Mouse (Mus musculus) ovary, postnatal 10 days (tissue): Measurements from ENCODE around the gene Zic4.

ENCODE experiments used
- DNase-seq: peaks from one replicate; pipeline ENCODE4 v3.0.0; 2022; ENCODE audit warnings: low spot score

Zic4 gene

DNA sequence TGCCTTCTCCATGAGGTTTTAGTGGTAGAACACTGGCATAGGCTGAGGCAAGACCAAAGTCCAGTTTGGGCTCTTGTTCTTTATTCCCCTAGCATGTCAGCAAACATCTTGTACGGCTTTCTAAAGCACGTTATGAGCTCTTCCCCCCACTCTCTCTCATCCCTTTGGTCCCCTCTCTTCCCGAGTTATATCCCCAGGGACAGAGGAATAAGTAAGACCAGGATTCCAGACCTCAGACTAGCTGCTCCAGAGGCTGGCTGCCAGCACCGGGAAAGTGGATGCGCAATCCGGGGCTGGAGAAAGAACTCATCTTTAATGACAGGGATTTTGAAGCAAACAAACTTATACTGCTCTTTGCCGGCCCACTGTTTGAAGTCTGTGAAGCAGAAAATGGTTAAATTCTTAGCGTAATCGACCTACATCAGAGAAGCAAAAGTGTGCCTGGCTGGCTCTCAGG is 18.3 kb downstream of the Zic4 start:
- DNase-seq, result no peak

DNA sequence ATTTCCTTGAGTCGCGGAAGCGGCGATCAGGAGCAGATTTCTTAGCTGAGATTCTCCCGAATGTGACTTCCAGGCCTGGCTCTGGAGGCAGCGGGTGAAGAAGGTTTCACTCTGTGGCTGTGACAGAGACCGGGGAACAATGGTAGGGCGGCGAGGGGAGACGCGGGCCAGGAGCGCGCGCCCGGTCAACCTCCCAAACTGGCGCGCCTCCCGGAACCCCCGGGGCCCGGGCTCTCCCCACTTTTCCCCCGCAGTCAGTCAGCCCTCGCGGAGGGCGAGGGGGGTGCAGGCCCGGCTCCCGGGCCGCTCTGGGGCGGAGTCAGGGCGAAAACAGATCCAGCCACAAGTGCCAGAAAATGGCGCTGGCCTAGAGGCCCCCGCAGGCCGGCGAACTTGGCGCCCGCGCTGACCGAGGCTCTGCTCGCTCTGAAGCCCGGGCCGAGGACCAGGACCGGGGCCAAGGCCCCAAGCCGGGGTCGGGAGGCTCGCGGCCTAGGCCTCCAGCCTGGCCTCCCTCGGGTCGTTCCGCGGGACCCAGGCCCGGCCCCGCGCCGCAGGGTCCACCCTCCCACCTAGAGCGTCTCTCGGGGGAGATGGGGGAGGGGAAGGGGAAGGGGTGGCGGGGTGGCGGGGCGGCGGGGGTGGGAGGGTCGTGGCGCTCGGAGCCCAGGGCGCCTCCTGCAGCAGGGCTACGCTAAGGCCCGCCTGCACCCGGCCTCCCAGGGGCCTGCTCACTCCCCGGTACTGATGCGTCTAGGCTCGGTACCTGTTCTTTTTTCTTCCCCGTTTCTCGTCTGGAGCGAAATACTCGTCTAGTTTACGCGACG is 19.3 kb downstream of the Zic4 start:
- DNase-seq, result no peak

DNA sequence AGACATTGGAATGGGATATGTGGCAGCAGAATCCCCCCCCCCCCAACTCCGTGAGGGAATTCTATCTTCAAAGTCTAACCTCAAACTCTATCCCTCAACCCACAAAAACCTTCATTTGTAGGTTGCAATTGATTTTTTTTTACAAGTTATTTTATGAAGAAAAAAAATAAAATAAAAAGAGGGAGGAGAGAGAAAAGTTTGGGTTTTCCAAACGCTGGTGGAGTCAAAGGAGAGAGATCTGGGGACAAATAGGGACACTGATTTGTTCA is 19.8 kb downstream of the Zic4 start:
- no peak for DNase-seq

DNA sequence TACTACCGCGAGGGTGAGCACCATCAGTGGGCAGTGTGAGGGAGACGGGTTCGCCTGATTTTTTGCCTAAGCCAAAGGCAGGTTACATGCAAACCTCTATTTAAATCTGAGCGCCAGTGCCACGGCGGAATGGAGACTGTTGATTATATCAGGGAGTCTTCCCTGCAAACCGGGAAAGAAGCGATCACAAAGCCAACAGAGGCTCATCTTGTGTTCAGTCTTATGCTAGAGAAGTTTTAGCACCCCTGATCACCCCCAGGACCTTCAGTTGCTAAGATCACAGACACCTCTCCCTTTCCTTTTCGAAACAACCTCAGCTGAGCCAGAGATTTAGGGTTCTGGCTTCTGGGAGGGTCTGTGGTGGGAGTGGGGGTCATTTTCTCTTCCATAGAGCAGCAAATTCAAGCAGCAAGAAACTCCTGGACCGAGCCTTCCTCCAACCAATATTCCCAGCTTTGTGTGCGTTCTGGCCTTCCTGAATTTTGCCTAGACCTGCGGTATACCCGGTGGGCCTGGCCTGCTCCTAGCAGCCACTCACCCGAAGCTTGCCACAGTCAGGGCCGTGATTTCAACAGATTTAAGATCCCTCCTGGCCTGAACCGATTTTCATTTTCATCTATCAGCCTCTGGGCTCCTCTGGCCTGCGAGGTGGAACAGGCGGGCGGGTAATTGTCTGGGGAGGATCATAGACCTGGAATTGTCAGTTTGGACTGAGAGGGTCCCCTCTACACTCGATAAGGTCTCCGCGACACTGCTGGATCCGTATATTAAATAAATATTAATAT is 20.4 kb downstream of the Zic4 start:
- DNase-seq, result no peak

DNA sequence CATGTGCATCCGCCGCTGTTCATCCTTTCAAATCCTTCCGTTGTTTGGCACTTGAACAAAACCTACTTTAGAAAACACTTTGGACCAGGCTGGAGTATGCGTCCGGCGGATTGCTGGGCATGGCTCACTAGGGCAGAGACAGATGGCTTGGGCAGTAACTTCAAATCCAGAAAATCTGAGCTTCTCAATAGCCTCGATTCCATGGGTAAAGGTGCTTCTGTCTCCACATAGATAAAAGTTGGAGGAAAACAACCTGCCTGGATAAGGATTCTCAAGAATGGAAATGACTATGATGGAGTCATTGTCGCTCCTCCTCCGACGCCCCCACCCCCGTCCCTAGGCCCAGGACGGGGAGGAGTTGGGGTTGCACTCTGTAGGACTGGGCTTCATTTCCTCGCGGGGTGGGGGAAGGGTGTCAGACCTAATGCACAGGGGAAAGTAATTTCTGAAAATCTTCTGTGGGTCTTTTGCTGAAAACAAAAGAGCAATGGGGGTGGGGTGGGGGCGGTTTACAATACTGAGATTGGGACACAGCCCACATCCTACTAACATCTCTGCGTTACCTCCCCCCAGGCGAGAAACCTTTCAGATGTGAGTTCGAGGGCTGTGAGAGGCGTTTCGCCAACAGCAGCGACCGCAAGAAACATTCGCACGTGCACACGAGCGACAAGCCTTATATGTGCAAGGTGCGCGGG is 21.4 kb downstream of the Zic4 start:
- DNase-seq, result no peak

DNA sequence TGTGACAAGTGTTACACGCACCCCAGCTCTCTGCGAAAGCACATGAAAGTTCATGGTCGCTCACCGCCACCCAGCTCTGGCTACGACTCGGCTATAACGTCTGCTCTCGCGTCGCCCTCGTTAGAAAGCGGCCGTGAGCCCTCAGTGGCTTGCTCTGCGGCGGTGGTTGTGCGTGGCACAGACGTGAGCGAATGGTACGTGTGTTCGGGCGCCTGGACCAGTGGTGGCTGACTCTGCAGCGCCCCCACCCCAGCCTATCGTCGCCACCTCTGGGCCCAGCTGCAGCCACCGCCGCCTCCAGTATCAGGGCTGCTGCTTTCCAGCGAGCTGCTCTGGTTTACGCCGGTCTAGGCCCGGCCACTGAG is 21.9 kb downstream of the Zic4 start:
- DNase-seq, result no peak

DNA sequence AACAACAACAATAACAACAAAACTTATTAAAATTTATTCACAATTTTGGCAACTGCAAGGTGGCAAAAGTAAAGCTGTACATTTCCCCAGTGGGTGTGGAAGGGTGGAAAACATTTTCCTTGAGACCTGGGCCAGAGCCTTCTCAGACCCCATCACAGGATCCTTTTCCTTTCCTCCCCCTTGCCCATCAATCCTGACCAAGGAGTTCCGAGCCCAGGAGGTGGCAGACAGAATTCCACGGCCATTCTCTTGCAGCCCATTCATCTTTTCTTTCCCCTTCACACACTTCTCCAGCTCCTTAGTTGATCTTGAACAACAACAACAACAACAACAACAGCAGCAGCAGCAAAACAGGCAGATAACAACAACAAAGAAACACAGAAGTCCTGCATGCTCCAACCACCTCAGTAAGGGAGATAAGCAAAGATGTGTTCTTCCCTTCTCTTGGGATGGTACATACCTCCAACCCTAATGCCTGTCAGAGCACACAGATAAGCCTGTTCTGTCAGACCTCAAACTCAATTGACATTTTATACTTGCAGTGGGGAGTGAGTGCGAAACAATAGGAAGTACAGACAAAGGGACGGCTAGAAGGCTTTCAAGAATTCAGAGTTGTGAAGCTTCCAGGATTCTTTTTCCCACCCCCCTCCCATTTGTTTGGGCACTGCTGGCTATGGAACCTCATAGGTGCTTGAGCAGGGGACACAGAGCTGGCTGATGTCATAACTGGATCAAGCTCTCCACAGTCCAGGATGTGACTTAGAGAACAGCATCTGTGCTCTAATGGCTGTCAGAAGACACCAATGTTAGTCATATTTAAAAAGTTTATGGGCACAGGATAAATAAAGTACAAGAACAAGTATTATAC is 22.7 kb downstream of the Zic4 start:
- DNase-seq, result no peak

DNA sequence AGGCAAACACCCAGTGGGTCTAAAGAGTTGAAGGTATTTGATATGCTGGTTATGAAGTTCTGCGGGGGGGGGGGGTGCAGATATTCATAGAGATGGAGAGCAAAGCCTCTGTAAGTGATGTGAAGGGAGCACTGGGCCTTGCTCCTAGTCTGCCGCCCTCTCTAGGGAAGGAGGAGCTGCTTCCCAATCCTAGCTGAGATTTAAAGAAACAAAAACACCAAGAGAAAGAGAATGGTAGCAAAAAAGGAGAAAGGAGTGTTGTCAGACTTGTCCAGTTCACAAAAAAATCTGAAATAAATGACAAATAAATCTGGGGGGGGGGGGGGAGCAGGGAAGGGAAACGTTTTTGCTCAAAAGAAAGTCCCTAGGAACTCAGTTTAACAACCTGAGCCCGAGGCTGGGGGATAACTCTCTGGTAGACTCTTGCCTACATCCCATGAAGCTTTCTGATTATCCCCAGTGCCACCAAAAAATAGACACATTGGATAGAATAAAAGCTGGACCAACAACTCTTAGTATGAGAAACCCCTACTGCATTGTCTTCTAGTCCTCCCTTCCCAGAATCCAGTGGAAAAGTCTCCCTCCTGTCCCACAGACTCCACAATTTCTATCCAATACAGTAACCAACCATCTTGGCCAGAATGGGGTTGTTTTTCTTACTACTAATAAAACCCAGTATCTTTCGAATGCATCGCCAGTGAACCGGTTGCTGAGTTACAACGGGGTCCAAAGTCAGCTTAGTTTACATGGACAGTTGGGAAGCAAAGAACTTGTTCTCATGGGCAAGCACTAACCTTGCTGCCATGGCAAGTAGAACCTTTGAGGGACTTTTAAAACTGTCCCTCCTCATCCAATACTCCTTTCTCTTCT is 23.6 kb downstream of the Zic4 start:
- no peak for DNase-seq

DNA sequence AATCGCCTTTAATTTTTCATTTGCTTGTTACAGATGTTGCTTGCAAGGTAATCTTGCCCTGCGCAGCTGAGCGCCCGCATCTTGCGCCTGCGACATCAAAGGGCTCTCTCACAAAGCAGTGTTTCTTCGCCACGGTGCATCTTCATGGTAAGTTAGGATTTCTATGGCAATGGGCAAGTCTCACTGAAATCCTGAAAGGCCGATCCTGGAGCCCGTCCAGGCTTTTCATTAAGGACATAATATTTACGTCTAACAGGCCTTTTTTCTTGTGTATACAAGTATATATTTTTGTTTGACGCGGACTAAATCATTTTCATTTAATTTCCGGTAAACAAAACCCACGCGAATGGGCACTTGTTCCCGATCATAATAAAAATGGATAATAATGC is 24.3 kb downstream of the Zic4 start:
- DNase-seq, result no peak

DNA sequence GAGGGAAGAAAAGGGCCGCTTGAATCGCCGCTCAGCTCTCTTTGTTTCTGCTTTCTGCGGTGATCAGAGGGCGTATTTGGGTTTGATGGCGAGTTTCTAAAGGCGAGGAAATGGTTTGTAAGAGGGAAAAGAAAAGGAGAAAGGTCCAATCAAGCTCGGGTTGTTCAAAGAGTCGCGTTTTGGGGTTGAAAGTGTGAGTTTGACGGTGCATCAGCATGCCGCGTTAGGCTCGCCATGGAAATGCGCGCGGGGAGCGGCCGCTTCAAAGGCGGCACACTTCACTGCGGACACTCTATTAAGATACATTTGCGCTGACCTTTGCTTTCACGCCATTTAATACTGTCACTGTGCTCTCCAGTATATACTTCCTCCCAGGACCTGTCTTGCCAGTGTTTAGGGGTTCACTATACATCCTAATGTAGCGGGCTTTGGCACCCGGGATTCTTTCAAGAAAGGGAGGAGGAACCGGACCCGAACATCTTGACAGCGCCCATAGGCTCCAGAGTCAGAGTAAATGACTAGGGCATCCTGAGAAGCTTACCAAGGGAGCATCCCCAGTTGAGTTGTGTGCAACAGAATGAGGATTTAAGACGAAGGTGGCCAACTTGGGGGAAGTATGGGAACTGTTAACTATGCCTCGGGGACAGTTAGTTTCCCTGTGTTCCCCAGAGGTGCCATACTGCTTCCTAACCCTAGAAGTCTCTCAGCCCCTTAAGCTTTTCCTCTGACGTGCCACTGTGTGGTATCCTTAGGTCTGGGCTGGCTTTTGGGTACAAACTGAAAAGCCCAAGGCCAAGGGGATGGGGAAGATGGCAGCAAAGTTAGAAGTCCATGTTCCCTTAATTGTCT is 24.9 kb downstream of the Zic4 start:
- no peak for DNase-seq

DNA sequence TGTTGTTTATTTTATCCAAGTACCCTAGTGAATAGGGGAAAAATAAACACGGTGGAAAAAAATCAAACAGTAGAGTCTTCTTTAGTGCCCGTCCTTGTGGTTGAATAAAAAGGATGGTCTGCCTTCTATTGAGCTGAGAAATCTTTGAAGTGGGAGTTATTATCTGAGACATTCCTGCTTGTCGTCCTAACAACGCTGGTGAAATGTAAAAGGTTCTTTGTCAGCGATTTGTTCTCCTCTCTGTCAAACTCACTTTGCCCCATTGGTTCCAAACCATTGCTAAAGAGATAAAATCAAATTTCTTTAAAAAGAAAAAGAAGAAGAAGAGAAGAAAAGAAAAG is 25.5 kb downstream of the Zic4 start:
- DNase-seq, result no peak

DNA sequence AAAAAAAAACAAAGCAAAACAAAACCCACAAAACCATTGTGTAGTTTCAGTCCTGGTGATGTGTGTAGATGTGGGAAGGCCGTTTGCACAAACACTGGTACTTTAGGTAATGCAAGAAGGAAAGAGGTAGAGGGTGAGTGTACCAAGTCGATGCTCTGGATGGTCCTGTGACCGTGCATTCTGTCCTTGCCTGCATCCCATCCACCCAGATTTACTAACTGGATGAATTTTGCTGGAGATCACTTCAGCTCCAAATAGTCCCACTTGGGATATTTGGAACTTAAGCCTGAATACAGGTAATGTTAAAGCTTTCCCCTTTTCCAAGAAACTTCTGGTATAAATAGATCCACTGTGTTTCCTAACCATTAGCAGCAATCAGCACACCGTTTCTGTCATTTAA is 26.0 kb downstream of the Zic4 start:
- no peak for DNase-seq

DNA sequence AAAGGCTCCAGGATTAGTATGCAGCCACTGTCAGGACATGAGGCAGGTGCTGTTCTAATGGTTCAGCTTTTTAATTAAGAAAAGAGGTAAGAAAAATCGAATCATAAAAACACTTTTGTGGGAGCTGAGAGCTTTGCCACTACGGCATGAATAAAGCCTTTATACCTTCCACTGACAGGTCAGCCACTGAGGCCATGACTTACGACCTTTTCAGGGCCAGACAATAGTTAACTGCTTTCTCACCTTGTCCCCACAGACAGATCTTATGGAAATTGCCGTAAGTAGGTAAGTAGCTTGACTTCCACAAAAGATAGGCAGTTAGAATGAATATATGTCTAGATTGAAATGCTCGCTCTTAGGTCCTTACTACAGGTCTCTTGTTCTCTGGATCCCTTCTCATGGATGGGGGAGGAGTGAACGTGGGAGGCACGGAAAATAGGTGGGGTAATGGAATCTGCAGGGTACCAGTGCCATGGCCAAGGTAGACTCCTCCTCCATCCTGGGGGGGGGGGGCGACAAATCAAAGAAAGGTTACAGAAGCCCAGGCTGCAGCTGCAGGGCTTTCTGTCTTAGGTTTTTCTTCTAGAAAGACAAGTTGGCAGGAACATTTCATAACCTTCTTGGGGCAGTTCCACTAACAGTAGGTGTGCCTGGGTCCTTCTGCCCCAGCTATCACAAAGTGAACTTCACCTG is 31.3 kb downstream of the Zic4 start:
- DNase-seq, result no peak

DNA sequence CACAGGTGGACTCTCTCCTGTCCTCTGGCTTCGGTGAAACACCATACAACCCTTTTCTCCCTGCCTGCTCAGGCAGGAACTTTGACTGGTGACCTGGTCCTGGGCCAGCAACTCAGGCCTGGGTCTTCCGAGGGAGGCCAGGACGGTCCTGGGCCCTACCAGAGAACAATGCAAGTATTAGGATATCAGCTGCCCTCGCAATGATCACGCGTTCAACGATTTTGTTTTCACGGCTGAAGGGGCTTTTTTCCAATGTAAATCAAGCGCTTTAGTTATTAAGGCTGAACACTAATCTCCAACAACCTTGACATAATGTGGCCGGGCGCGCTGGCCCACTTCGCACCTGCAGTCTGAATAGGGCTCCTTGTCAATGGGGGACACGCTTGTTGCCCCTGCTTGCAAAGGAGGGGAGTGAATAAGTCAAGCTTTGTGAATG is 32.0 kb downstream of the Zic4 start:
- DNase-seq, result no peak

DNA sequence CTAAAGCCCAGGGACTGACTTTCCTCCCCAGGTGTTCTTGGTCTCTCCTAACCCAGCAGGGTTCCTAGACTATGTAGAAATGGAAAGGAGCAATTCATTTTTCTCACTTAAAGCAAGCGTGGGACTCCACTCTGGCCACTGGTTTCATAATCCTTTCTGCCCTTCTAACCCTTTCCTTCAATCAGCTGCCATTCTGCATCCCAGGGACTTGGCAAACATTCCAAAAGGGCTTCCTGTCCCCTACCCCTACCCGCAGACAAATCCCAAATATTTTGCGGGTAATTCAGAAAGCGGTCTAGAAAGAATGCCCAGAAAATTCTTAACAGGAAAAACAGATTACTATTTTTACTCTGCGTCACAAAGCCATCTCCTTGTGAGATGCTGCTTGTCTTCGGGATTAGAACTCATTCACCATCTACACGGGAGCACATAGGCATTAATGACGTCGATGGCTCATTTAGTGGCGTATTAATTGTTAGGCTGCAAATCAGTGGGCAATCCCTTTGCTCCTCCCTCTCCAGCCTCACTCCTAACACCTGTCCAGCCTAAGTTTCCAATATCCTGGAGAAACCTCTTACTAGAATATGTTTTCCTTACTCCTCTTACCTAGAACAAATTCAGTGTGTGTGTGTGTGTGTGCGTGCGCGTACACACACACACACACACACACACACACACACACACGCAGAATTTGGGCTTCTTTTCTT is 33.0 kb downstream of the Zic4 start:
- DNase-seq, result no peak

DNA sequence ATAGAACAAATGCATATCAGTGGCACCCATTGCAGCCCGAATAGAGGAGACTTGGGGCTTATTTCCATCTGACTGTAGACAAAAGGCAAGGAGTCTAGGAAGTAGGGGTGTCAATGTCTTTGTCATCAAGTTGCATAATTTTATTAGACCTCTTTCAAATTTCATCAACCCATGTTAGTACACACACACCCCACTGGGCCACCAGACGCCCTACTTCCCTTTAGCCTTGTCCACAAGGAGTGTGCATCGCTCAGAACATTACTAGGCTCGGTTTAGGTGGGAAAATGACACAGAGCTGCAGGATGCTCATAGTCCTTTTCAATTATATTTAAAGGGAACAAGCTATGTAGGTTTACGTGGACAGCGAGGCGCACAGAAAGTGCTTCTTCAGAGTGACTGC is 37.8 kb downstream of the Zic4 start:
- DNase-seq, result no peak

DNA sequence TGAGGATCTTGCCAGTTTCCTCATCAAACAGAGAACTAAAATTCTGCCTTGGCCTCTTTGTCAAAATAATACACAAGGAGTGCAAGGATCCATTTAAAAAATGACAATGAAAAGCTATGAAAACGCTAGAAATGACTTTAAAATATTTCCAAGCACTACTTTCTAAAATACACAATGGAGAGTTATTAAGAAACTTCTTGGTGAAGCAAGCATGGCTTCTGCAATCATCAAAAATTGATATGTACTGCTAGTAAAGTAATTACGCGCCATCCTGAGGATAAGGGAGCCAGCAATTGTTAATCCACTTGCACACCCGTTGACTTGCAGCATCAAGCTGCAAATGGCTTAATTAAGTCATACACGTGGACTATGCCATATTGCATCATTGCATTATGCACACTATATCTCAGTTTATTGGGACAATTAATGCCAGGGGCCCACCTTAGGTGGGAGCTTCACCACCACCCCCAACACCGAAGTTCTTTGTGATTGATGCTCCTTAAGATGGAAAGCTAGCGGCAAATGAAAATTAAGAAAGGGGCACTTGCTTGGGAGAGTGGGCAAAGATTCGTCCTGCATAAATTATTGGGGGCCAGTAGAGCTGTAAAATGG is 38.4 kb downstream of the Zic4 start:
- no peak for DNase-seq

DNA sequence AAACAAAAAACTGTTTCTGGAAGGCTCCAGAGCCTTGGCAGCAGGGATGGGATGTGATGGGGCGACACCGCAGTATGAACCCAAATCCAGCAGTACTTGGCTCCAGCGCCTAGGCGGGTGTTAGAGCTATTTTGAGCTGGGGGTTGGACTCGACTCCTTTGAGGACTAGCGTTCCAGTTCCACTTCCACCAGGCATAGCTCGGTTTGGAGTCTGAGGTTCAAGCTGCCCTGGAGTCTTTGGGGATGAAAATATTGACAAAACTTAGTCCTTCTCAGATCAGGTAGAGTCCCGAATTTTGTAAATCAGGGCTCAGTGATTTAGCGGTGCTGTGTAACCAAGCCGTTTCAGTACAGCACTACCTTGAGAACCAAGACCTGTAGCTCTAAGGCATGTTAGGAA is 39.3 kb downstream of the Zic4 start:
- DNase-seq, result no peak

DNA sequence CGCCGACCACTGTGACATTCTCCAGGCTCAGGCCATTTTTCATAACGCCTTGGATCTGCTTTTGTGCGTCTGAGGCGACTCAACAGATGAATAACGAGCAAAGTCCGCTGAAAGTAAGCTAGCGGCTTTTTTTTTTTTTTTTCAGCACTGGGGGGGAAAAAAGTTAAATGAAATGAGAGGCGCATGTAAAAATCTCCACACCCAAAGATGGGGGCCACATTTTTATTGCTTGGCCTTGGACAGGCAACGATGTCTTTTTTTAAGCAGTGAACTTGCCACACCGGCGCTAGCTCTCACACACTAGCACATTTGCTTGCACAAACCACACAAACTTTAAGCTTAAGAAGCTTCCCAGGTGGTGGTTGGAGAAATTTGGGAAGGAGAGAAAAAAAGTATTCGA is 42.0 kb downstream of the Zic4 start:
- DNase-seq, result no peak
